Mouse (Mus musculus): ENCODE results near the gene Gm10272.
"Not testable (repeated sequence)": the region's sequence is repeated elsewhere in the genome, so short reads cannot be mapped to it uniquely, and the experiment has no call there.

Gm10272 gene

GRCm38 (mm10) chr10:77706326-77706725 is at the start of gene Gm10272:
Gene Gm10272, plus strand, starts transcription at chr10:77706626.
- no peak for DNase-seq (ENCODE audit: low spot score)

- no peak for DNase-seq (ENCODE audit: low spot score)
Observed at GRCm38 (mm10) chr10:77658286-77658994, 48.0 kb upstream of the Gm10272 start.

DNA sequence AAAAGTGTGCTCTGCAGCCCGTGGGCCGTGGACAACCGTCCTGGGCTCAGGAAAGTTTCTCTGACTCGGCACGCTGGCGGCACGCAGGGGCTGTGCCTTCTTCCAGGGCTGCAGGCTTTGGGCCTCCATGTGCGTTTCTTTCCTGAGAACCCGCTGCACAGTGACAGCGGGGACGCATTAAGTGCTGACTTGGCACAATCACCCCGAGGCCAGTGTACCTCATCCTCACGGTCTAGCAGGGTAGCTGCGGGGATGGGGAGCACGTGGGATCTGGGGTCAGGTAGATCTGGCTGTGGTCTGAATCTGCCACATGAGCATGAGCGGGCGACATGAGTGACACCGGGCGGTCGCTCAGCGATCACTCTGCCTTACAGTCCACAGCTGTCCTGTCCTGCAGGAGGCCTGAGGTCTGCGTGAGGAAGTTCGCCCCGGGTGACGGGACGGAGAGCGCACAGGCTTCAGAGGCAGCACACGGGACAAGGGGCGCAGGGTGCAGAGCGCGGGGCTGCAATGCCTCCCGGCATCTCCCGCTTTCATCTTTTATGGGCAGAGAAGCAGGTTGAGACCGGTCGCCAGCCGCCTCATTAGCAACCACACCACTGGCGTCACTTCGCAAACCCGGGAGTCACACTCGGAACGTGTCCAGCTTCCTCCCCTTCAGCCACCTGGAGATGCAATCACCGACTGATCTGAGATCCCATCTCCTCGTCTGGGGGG is 42.3 kb upstream of the Gm10272 start:
- DNase-seq (ENCODE audit: low spot score) = no peak

- no peak for DNase-seq (ENCODE audit: low spot score)
Observed at GRCm38 (mm10) chr10:77666342-77666741, 40.1 kb upstream of the Gm10272 start.

GRCm38 (mm10) chr10:77667402-77667801 is 39.0 kb upstream of the Gm10272 start:
- no peak for DNase-seq (ENCODE audit: low spot score)

DNA sequence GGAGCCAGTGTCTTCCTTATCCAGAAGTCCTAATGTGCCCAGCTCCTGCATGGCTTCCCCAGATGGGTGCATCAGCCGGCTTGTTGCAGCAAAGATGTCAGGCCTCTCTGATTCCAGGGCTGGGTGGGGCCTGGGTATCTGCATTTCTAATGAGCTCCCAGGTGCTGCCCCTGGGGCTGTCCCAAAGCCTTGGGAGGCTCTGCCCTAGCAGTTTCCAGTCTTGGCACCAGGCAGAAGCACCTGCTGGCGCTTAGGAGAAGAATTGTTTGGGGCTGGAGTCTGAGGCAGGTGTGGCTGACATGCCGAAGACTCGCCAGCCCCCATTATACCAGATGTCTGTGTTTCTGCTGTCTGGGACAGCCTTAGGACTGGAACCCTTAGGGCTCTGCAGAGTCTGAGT is 35.7 kb upstream of the Gm10272 start:
- no peak for DNase-seq (ENCODE audit: low spot score)

- no peak for DNase-seq (ENCODE audit: low spot score)
Observed at GRCm38 (mm10) chr10:77671519-77671918, 34.9 kb upstream of the Gm10272 start.

DNA sequence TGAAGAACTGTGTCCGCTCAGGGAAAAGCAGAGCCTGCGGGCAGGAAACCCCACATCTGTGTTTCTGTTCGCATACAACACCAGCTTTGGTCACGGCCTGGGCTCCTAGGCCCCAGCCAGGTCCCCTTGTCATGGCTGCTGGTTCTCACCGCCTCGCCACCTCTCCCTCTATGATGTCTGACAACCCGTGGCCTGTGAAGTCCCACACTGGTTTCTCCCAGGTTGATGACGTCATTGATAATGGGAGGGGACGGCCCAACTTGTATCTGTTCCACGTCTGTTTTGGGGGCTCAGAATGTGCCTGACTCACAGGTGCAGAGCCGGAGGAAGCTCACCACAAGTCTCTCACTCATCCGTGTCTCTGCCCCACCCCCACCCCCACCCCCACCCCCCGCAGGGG is 32.7 kb upstream of the Gm10272 start:
- DNase-seq (ENCODE audit: low spot score) = no peak

DNA sequence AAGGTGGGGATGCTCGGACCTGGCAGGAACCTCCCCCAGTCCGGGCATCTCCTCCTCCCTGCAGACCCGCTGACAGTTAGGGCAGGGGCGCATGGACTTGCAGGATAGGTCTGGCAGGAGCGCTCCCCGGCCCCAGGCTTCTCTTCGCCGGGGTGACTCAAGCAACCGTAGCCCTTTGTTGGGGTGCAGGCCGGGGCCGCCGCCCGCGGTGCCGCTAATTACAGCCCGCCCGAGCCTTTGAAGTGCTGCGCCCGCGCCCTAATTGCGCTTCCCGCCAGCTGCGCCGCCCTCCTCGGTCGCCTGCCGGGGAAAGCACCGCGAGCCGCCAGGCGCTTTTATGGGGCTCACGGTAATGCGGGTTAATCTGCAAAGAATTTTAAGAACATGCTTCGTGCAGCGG is 28.9 kb upstream of the Gm10272 start:
- DNase-seq (ENCODE audit: low spot score) = no peak

- DNase-seq (ENCODE audit: low spot score) = no peak
Observed at GRCm38 (mm10) chr10:77682994-77683393, 23.4 kb upstream of the Gm10272 start.

DNA sequence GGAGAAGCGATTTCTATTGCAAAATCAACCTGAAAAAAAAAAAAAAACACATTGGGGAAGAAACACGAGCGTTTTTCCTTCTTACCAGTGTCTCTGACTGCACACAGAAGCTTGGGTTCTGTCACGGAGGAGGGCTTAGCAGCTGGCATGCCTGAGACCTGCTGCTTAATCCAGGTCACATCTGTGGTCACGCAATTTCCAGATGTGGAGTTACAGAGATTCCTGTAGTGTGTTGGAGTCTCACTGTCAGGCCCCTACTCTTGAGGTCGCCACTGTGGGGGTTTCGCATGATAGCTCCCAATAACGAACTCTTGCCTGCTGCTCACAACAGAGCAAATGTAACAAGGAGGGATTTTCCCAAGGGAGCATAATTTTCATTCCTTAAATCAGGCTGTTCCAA is 22.2 kb upstream of the Gm10272 start:
- DNase-seq (ENCODE audit: low spot score) = no peak

DNA sequence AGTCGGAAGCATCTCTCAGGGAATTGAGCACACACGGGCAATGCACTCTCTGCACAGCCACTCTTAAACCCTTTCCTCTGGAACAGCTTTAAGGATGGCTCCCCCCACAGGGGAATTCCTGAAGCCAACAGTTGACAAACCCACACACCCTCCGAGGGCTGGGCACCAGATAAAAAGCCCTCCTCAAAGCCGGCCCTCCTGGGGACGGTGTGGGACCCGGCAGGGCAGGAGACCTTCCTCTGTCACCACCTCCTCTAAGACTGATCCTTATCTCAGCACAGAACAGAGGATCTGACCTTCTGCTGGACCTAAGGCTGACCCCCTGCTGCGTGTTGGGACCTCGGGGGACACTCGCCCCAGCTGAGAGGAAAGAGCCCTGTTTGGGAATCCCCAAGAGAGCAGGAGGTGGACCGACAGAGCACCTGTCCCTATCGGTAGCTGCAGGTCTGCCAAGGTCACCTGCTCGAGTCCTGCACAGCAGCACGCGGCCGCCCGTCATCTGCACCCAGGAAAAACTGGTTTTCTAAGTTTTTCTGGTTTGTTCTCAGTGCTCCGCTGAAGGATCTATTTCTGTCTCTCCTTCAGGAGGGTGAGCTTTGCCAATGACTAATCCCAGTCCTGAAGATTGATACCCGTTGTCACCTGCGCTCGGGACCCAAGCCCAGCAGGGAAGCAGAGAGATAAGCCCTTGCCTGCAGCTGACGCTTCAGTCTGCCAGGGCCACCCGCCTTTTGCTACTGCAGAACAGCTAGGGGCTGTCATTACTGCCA is 20.3 kb upstream of the Gm10272 start, which contains the start of gene Tspear:
Gene Tspear (plus strand): TSS at position 675 of the 770 bp plus-strand sequence.
- no peak for DNase-seq (ENCODE audit: low spot score)

DNA sequence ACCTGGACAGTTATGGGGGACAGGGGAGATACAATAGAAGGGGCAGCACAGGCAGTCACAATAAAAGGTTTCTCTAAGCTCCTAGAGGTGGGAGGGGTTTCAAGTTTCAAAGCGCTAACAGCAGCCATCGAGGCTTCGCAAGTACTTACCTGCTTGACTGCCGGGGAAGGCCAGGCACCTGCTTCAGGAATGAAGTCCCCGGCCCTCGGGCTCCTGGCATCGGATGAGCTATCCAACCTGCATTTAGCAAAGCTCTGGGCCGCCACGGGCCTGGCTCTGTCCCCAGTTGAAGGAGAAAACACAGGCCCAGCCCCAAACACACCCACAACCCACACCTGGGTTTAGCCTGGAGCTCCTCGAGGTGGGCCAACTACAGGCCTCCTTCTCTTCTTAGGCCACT is 19.4 kb upstream of the Gm10272 start:
- DNase-seq (ENCODE audit: low spot score) = no peak

DNA sequence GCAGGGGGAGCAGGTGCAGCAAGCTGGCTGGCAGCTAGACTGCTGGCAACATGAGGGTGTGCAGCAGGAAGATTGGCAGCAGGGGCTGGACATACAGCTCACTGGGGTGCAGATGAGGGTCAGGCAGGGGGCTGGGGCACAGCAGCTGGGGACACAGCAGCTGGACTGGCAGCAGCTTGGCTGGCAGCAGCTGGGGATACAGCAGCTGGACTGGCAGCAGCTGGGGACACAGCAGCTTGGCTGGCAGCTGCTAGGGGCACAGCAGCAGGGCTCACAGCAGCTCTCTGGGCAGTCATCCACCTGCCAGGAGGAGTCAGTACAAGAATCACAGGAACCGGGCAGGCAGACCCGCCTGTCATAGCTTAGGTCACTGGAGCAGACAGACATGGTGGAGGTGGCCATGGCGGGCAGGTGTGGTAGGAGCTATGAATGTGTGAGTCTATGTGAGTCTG is 16.0 kb upstream of the Gm10272 start, which contains the start of gene Gm19402:
Gene Gm19402 (minus strand): TSS at position 402 of the 452 bp plus-strand sequence.
- not testable (repeated sequence) for DNase-seq (ENCODE audit: low spot score)

GRCm38 (mm10) chr10:77697133-77697532 is 9.3 kb upstream of the Gm10272 start, which contains the start of gene Gm9508:
Gene Gm9508, minus strand, starts transcription at chr10:77697233.
- no peak for DNase-seq (ENCODE audit: low spot score)

DNA sequence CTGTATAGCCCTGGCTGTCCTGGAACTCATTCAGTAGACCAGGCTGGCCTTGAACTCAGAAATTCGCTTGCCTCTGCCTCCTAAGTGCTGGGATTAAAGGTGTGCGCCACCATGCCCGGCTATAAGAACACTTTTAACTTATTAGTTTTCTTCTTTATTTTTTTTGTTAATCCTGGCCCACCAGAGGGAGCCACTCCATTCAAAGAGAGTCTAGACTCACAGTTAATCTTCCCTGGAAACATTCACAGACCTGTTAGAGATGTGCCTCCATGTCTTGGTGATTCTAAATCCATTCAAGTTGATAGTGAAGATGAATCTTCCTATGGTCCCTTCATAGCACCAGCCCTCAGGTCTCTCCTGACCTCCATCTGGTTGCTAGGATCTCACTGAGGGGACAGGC is 3.4 kb downstream of the Gm10272 start:
- DNase-seq (ENCODE audit: low spot score) = no peak

DNA sequence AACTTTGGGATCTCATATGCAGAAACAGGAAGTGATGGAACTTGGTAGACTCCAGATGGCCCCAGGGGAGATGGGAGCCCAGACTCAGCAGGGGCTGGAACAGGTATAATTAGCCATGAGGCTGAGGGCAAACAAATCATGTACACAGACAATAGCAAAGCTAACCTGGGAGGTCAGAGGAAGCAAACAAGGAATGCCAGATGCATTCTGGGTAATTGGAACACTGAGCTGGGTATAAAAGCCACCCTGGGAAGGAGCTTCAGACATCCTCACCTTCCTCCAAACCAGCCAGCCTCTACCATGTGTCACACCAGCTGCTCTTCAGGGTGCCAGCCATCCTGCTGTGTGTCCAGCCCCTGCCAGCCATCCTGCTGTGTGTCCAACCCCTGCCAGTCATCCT is 4.7 kb downstream of the Gm10272 start, which contains the start of gene Gm10024:
Gene Gm10024 (plus strand): TSS at position 301 of the 400 bp plus-strand sequence.
- DNase-seq (ENCODE audit: low spot score) = not testable (repeated sequence)

GRCm38 (mm10) chr10:77713734-77714133 is 7.3 kb downstream of the Gm10272 start:
- DNase-seq (ENCODE audit: low spot score) = no peak

DNA sequence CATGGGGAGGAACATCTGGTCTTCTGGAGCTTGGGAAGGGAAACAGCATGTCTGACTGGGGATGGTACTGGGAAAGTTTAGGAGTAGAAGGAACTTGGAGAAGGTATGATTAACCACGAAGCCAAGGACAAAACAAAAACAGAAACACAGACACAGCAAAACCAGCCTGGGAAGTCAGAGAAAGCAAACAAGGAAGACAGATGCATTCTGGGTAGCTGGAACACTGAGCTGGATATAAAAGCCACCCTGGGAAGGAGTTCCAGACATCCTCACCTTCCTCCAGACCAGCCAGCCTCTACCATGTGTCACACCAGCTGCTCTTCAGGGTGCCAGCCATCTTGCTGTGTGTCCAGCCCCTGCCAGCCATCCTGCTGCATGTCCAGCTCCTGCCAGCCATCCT is 9.1 kb downstream of the Gm10272 start, which contains the start of gene Gm10142:
Gene Gm10142 (plus strand): TSS at position 301 of the 400 bp plus-strand sequence.
- DNase-seq (ENCODE audit: low spot score) = no peak

- DNase-seq (ENCODE audit: low spot score) = not testable (repeated sequence)
Observed at GRCm38 (mm10) chr10:77720299-77720698, 13.9 kb downstream of the Gm10272 start, which contains the start of gene Krtap12-1. Gene Krtap12-1, plus strand, starts transcription at chr10:77720599.

DNA sequence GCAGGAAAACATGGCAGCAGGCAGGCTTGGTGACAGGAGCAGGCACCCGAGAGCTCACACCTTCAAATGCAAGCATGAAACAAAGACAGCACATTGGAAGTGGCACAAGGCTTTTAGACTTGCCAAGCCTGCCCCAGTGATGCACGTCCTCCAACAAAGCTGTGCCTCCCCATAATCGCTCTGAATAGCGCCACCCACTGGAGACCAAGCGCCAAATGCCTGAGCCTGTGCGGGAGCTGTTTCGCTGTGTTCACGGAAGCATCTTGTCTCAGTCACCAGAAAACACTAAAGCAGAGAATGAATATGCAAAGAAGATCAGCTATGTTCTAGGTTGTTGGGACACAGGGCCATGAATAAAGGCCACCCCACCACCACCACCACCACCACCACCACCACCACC is 18.4 kb downstream of the Gm10272 start:
- DNase-seq (ENCODE audit: low spot score) = no peak

GRCm38 (mm10) chr10:77726186-77726585 is 19.8 kb downstream of the Gm10272 start, which contains the start of gene Gm10100:
Gene Gm10100, plus strand, starts transcription at chr10:77726486.
- DNase-seq (ENCODE audit: low spot score) = no peak
